In the genomic region with DNA sequence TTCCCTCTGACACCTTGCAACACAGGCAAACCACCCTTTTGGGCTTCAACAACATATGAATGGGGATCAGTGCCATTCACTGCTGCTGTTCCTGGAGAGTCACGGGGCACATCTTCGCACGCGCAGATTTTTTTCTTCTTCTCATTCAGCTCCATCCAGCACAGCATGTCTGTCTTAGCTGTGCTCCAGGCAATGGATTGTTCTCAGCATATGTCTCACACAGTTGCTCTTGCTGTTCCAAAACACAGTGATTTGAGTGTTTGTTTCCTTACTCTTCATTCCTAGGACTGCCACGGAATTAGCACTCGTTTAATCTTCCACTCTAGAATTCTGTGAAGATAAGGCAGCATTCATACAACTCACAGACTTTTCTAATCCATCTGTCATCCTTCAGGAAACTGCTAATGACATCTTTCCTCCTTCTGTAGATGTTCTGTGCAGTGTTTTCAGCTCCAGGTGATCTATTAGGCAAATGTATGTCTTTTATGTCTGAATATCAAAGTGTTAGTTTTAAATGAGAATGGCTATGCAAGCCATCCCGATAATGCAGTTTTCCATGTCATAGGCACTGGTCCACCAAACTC, we compare ENCODE assay signal across 16 mouse cellular contexts.
DNase-seq lines count a peak whose midpoint lies in the region; ATAC-seq lines count a peak whose summit lies in the region.
"Had no signal": no experiment of that assay in that cellular context is flagged by ENCODE, and none has a peak within 500 bp of the region (broad histone marks: within the 10 kb centered on the region; RNA-seq: fewer than 3 reads in every experiment).

No protein-coding gene starts in this region.

- no peak overlapping the region for H3K9ac ChIP-seq in forebrain, embryonic 11.5 days (ENCODE audit: low read length)
- no peak overlapping the region for H3K9ac ChIP-seq in midbrain, embryonic 14.5 days (replicated peaks; ENCODE audit: low read length)
- no peak overlapping the region for H3K9ac ChIP-seq in forebrain, embryonic 13.5 days
- H3K9ac ChIP-seq in heart, embryonic 12.5 days, result no peak overlapping the region
- H3K9ac ChIP-seq: lung, embryonic 14.5 days had no signal

- no peaks in the 10 kb centered on the region for H3K36me3 ChIP-seq in forebrain, embryonic 11.5 days (ENCODE audit: control insufficient read depth, insufficient read depth, low read length)
- H3K36me3 ChIP-seq in forebrain, embryonic 10.5 days (replicated peaks), result no peaks in the 10 kb centered on the region
- no peaks in the 10 kb centered on the region for H3K36me3 ChIP-seq in midbrain, embryonic 14.5 days (ENCODE audit: control insufficient read depth, insufficient read depth, low read length)
- H3K36me3 ChIP-seq in midbrain, embryonic 10.5 days, result no peaks in the 10 kb centered on the region
- no peaks in the 10 kb centered on the region for H3K36me3 ChIP-seq in forebrain, embryonic 13.5 days (ENCODE audit: poor library complexity, severe bottlenecking)
- no peaks in the 10 kb centered on the region for H3K36me3 ChIP-seq in heart, embryonic 12.5 days

- no peak overlapping the region for H3K4me2 ChIP-seq in forebrain, embryonic 11.5 days (ENCODE audit: low read depth, low read length, severe bottlenecking)
- H3K4me2 ChIP-seq in midbrain, embryonic 14.5 days (ENCODE audit: low read length), result no peak overlapping the region
- H3K4me2 ChIP-seq in forebrain, embryonic 13.5 days, result no peak overlapping the region
- no peak overlapping the region for H3K4me2 ChIP-seq in heart, embryonic 12.5 days
- H3K4me2 ChIP-seq: heart, embryonic 11.5 days; liver, embryonic 11.5 days; lung, embryonic 14.5 days had no signal

- 0 out of 2 replicates have a peak, but pooled peaks have one; percentile 39 for ATAC-seq in forebrain, embryonic 11.5 days (replicated peaks; ENCODE audit: low FRiP score)
- no peak for ATAC-seq in midbrain, embryonic 14.5 days (ENCODE audit: low FRiP score, low TSS enrichment)
- ATAC-seq in forebrain, embryonic 13.5 days, result peak; percentile 84
- ATAC-seq in heart, embryonic 12.5 days (ENCODE audit: insufficient number of reproducible peaks, low FRiP score), result no peak
- ATAC-seq: intestine, postnatal 0 days had no signal

- no peaks in the 10 kb centered on the region for H3K27me3 ChIP-seq in forebrain, embryonic 11.5 days (ENCODE audit: control insufficient read depth, insufficient read depth, low read length)
- no peaks in the 10 kb centered on the region for H3K27me3 ChIP-seq in forebrain, embryonic 10.5 days (ENCODE audit: poor library complexity, severe bottlenecking)
- no peaks in the 10 kb centered on the region for H3K27me3 ChIP-seq in midbrain, embryonic 14.5 days (ENCODE audit: control insufficient read depth, insufficient read depth, low read length)
- H3K27me3 ChIP-seq in midbrain, embryonic 10.5 days (ENCODE audit: low read depth, poor library complexity, severe bottlenecking), result no peaks in the 10 kb centered on the region
- H3K27me3 ChIP-seq in forebrain, embryonic 13.5 days, result no peaks in the 10 kb centered on the region
- H3K27me3 ChIP-seq in heart, embryonic 12.5 days (replicated peaks), result no peaks in the 10 kb centered on the region

- DNase-seq in forebrain, embryonic 11.5 days (ENCODE audit: low spot score), result no peak
- DNase-seq in forebrain, embryonic 10.5 days (ENCODE audit: extremely low spot score, low spot score), result no peak
- peak; percentile 22 for DNase-seq in midbrain, embryonic 14.5 days
- no peak for DNase-seq in midbrain, embryonic 10.5 days (ENCODE audit: low spot score)
- DNase-seq in layer of hippocampus, adult 9-10 months (ENCODE audit: low spot score), result peak; percentile 27
- no peak for DNase-seq in embryo, embryonic 9.5 days (ENCODE audit: extremely low spot score)
- DNase-seq: adrenal gland, postnatal 25 days; gastrocnemius, postnatal 25 days; lung, embryonic 14.5 days had no signal

- no peaks in the 10 kb centered on the region for H3K9me3 ChIP-seq in forebrain, embryonic 11.5 days (ENCODE audit: control insufficient read depth, low read length)
- H3K9me3 ChIP-seq in forebrain, embryonic 10.5 days, result no peaks in the 10 kb centered on the region
- no peaks in the 10 kb centered on the region for H3K9me3 ChIP-seq in midbrain, embryonic 14.5 days (ENCODE audit: control insufficient read depth, low read length)
- H3K9me3 ChIP-seq in midbrain, embryonic 10.5 days (replicated peaks), result no peaks in the 10 kb centered on the region
- H3K9me3 ChIP-seq in forebrain, embryonic 13.5 days (replicated peaks), result no peaks in the 10 kb centered on the region
- H3K9me3 ChIP-seq in heart, embryonic 12.5 days (replicated peaks), result no peaks in the 10 kb centered on the region

- H3K4me3 ChIP-seq in forebrain, embryonic 11.5 days (ENCODE audit: low read depth, low read length), result no peak overlapping the region
- no peak overlapping the region for H3K4me3 ChIP-seq in forebrain, embryonic 10.5 days
- H3K4me3 ChIP-seq in midbrain, embryonic 14.5 days (replicated peaks; ENCODE audit: low read depth, low read length), result no peak overlapping the region
- no peak overlapping the region for H3K4me3 ChIP-seq in midbrain, embryonic 10.5 days
- H3K4me3 ChIP-seq in forebrain, embryonic 13.5 days, result no peak overlapping the region
- no peak overlapping the region for H3K4me3 ChIP-seq in heart, embryonic 12.5 days

- 68% methylated on average over 7 of the region's 7 CpGs for WGBS in forebrain, embryonic 11.5 days
- 80% methylated on average over 7 of the region's 7 CpGs for WGBS in forebrain, embryonic 10.5 days
- WGBS in midbrain, embryonic 14.5 days, result 57% methylated on average over 7 of the region's 7 CpGs
- WGBS in midbrain, embryonic 10.5 days, result 84% methylated on average over 7 of the region's 7 CpGs
- 45% methylated on average over 7 of the region's 7 CpGs for WGBS in forebrain, embryonic 13.5 days
- 74% methylated on average over 7 of the region's 7 CpGs for WGBS in heart, embryonic 12.5 days

- no peaks in the 10 kb centered on the region for H3K4me1 ChIP-seq in forebrain, embryonic 11.5 days (replicated peaks; ENCODE audit: control insufficient read depth, insufficient read depth, low read length)
- H3K4me1 ChIP-seq in forebrain, embryonic 10.5 days, result no peaks in the 10 kb centered on the region
- no peaks in the 10 kb centered on the region for H3K4me1 ChIP-seq in midbrain, embryonic 14.5 days (ENCODE audit: control insufficient read depth, insufficient read depth, low read length)
- no peaks in the 10 kb centered on the region for H3K4me1 ChIP-seq in midbrain, embryonic 10.5 days
- peaks cover 12% of the 10 kb centered on the region for H3K4me1 ChIP-seq in forebrain, embryonic 13.5 days
- H3K4me1 ChIP-seq in heart, embryonic 12.5 days (replicated peaks), result no peaks in the 10 kb centered on the region

- H3K27ac ChIP-seq in forebrain, embryonic 11.5 days (ENCODE audit: low read depth, low read length), result no peak overlapping the region
- no peak overlapping the region for H3K27ac ChIP-seq in forebrain, embryonic 10.5 days
- no peak overlapping the region for H3K27ac ChIP-seq in midbrain, embryonic 14.5 days (replicated peaks; ENCODE audit: low read depth, low read length)
- H3K27ac ChIP-seq in midbrain, embryonic 10.5 days (replicated peaks), result no peak overlapping the region
- peak overlapping the region; percentile 68 for H3K27ac ChIP-seq in forebrain, embryonic 13.5 days
- no peak overlapping the region for H3K27ac ChIP-seq in heart, embryonic 12.5 days (ENCODE audit: poor library complexity, severe bottlenecking)
- H3K27ac ChIP-seq: kidney, postnatal 0 days; macrophage had no signal

Comparison
In these comparisons a context has a peak if more than half of its experiments do, and no peak if none do; other contexts are left out.
1. DNase-seq: peak in midbrain, embryonic 14.5 days (single experiment) and layer of hippocampus, adult 9-10 months (single experiment); none in forebrain, embryonic 11.5 days (single experiment), forebrain, embryonic 10.5 days (single experiment), midbrain, embryonic 10.5 days (single experiment) and embryo, embryonic 9.5 days (single experiment).
2. ATAC-seq: peak in forebrain, embryonic 11.5 days (single experiment) and forebrain, embryonic 13.5 days (single experiment); none in midbrain, embryonic 14.5 days (single experiment) and heart, embryonic 12.5 days (single experiment).